Mouse (Mus musculus) kidney, postnatal 10 days (tissue): ENCODE measurements around the gene Timm17a.
A peak's percentile ranks its signal among the peaks of the same experiment; 100 is the strongest.

Source experiments
- DNase-seq: peaks from one replicate; pipeline ENCODE4 v3.0.0; 2021; ENCODE audit warnings: mixed read lengths

The Timm17a gene

GRCm38 (mm10) chr1:135313284-135314031, at the start of gene Timm17a:
Timm17a (minus strand) TSS chr1:135313778.
- peak; percentile 96 for DNase-seq

GRCm38 (mm10) chr1:135362115-135362514, 48.5 kb upstream of the Timm17a start:
- DNase-seq = no peak

- DNase-seq = no peak
Measured at GRCm38 (mm10) chr1:135361491-135361890, 47.9 kb upstream of the Timm17a start.

- no peak for DNase-seq
Measured at GRCm38 (mm10) chr1:135359071-135359470, 45.5 kb upstream of the Timm17a start.

GRCm38 (mm10) chr1:135351953-135352352, 38.4 kb upstream of the Timm17a start:
- peak; percentile 60 for DNase-seq

- DNase-seq = peak; percentile 38
Measured at GRCm38 (mm10) chr1:135347498-135348169, 34.1 kb upstream of the Timm17a start.

GRCm38 (mm10) chr1:135346891-135347290, 33.3 kb upstream of the Timm17a start:
- DNase-seq = no peak

DNA sequence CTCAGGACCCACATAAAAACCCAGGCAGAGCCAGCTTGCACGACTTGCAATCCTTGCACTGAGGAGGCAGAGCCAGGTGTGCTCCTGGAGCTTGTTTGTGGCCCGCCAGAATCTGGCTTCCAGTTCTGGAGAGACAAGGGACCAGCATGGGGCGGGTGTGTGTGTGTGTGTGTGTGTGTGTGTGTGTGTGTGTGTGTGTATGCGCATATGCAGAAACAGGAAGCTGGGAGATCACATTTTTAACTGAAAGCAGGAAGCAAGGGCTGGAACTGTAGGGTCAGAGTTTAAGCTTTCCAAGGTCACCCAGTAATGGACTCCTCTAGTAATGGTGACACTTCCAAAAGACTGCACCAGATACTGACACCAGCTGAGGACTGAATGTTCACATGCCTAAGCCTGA, 30.4 kb upstream of the Timm17a start:
- peak; percentile 56 for DNase-seq

GRCm38 (mm10) chr1:135341947-135342346, 28.4 kb upstream of the Timm17a start:
- DNase-seq = peak; percentile 55

DNA sequence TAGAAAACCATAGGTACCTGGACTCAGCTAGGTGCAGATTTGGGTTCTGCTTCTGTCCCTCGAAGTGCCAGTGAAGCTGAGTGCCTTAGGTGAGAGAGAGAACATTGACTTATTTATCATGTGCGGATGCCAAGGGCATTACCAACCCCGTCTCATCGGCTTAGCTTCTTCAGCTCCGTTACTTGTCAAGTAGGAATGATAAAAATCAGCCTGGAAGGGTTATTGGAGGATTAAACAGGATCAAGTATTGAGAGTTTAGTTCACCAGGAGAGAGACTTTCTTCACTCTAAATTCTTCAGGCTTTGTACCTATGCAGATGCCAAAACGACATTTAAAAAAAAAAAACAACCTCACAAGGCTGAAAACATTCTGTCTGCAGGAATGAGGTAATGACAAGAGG, 17.0 kb upstream of the Timm17a start:
- DNase-seq = no peak

GRCm38 (mm10) chr1:135328368-135328767, 14.8 kb upstream of the Timm17a start:
- DNase-seq = no peak

DNA sequence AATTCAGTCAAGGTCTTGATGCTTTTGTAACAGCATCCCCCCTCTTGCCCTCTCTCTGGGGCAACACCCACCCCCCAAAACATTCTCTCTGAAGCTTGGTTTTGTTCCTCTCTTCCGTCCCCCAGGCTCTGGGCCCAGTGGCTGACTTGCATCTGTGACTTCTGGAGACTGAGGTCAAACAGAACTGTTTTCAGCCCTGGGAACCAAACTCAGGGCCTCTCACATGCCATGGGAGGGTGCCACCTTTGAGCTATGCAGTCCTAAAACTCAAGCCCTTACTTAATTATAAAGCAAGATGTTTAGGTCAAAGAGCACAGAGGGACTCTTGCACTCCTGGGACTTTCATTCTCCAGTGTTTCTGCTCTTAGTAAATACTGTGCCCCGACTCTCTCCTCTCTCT, 12.4 kb upstream of the Timm17a start:
- no peak for DNase-seq

GRCm38 (mm10) chr1:135324571-135324970, 11.0 kb upstream of the Timm17a start, which contains the start of gene Lmod1:
Lmod1 (plus strand) TSS chr1:135324807.
- peak; percentile 84 for DNase-seq

- no peak for DNase-seq
Measured at GRCm38 (mm10) chr1:135323367-135323901, 9.9 kb upstream of the Timm17a start.

DNA sequence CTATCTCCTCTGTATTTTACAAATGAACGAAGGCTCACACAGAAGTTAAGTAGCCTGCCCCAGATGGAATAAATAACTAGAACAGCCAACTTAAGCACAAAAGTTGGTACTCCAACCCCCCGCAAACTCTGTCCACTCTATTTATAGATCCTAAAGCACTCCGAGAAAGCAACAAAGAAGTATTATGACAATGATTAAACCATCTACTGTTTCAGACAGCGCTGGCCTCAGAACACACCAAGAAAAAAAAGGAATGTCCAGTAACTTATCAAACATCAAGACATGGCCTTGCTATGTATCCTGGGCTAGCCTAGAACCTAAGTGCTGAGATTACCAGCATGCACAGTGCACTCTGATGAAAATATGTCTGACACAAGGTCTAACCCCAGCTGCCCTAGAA, 1.4 kb downstream of the Timm17a start:
- no peak for DNase-seq

- peak; percentile 49 for DNase-seq
Measured at GRCm38 (mm10) chr1:135311356-135311755, 2.2 kb downstream of the Timm17a start.

DNA sequence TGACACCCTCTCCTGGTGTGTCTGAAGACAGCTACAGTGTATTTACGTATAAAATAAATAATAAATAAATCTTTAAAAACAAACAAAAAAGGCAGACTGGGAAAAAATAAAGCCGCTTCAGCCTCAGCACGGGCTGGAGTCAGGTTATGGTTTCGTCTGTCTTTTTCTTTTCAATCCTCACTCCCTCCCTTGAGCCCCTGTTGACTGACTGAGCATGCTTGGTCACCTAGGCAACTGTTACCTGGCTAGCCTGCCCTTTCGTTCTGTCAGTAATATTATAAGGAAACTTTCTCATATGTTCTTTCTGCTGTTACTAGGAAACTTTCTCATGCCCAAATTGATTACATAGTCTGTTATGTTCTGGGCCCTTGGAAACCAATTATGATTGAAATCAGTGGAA, 22.7 kb downstream of the Timm17a start:
- DNase-seq = no peak

DNA sequence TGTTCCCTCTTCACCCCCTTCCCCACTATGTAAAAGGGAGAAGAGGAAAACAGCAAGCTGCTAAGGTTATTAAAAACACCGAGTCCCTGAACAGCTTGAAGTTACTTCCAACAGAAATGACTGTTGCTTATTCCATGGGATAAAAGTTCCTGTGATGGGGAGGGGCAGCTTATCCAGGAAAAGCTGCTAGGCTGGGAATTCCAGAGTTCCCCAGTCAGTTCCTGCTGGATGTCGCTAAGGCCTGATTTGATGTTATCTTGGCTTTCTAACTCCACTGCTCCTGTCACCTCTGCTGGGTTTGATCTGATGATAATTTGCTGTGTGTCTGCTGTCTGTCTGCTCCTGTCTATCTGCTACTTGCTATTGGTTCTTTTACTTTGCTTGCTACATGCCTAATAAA, 27.3 kb downstream of the Timm17a start:
- no peak for DNase-seq

DNA sequence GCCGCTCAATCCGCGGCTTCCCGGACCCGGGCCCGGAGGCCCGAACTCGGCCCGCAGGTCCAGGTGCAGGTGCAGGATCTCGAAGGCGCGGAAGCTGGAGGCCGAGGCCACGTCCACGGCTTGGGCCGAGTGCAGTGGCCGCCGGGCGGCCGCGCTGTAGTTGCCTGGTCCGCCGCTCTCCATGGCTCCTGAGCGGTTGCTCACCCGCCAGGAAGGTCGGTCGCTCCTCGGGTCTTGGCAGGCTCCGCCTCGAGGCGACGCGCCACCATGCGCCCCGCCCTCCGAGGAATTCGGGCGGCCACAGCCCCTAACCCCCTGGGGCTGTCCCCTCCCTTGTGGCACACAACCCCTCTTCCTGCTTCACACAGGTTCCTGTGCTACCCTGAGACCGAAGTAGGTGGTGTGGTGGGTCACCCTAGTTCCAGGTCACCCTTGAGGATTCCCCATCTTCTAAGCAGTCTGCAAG, 29.7 kb downstream of the Timm17a start, which contains the start of gene Rnpep:
Gene Rnpep (minus strand): TSS at position 259 of the 466 bp plus-strand sequence.
- peak; percentile 82 for DNase-seq

DNA sequence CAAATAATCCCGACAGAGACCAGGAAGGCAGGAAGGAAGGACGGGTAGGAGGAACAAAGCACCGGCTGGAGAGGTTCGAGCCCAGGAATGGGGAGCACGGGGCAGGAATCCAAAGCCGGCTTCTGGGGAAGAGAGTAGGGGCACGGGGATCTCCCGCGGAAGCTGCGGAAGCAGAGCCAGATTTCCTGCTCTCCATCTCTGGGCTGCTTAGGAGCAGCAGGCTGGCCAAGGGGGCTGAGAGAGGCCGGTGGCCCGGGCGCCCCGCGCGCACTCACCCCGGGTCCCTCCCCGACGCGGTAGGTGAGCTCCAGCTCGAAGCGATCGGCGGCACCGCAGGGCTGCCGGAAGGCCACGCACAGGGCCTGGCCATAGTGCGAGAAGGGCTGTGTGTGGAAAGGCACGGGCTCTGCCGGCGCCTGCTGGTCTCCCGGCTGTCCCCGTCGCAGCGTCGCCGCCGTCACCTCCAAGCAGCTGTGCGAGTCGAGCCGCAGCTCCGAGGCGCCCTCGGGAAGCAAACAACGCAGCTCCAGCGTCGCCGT, 30.2 kb downstream of the Timm17a start:
- DNase-seq = peak; percentile 58

- no peak for DNase-seq
Measured at GRCm38 (mm10) chr1:135282536-135283286, 30.9 kb downstream of the Timm17a start.

- no peak for DNase-seq
Measured at GRCm38 (mm10) chr1:135281841-135282240, 31.7 kb downstream of the Timm17a start.

- peak; percentile 77 for DNase-seq
Measured at GRCm38 (mm10) chr1:135280646-135281045, 32.9 kb downstream of the Timm17a start.
